Mouse (Mus musculus) forebrain, embryonic 15.5 days (tissue): Measurements from ENCODE around the gene Sun2. TPM values are rescaled to one million over a fixed set of nuclear protein-coding genes. Genes with fewer than 3 reads are reported as not detected.
A peak's percentile ranks its signal among the peaks of the same experiment; 100 is the strongest.

Experiments used
- ATAC-seq: fragments of 200-750 bp; cut with Nextera tagmentation; replicated peaks from 2 replicates; pipeline ENCODE4 v1.8.0; 2017; ENCODE audit warnings: mild to moderate bottlenecking, moderate TSS enrichment, moderate library complexity
- H3K27ac ChIP-seq: fragments of 300-500 bp; sonication (generic); replicated peaks from 2 replicates; pipeline ENCODE4 v1.5.1; 2015; ENCODE audit warnings: mild to moderate bottlenecking, inconsistent platforms
- H3K27me3 ChIP-seq: fragments of 300-500 bp; sonication (generic); 2 replicates; pipeline ENCODE4 v1.6.1; 2015; ENCODE audit warnings: inconsistent platforms
- H3K36me3 ChIP-seq: fragments of 300-500 bp; sonication (generic); 2 replicates; pipeline ENCODE4 v1.6.1; 2015; ENCODE audit warnings: mild to moderate bottlenecking, inconsistent platforms
- H3K4me1 ChIP-seq: fragments of 300-500 bp; sonication (generic); 2 replicates; pipeline ENCODE4 v1.6.1; 2015; ENCODE audit warnings: inconsistent platforms
- H3K4me2 ChIP-seq: fragments of 300-500 bp; sonication (generic); replicated peaks from 2 replicates; pipeline ENCODE4 v1.6.1; 2015; ENCODE audit warnings: mild to moderate bottlenecking, inconsistent platforms
- H3K4me3 ChIP-seq: fragments of 300-500 bp; sonication (generic); 2 replicates; pipeline ENCODE4 v1.5.1; 2015; ENCODE audit warnings: mild to moderate bottlenecking, inconsistent platforms
- H3K9ac ChIP-seq: fragments of 300-500 bp; sonication (generic); replicated peaks from 2 replicates; pipeline ENCODE4 v1.6.1; 2015; ENCODE audit warnings: mild to moderate bottlenecking, inconsistent platforms
- H3K9me3 ChIP-seq: fragments of 300-500 bp; sonication (generic); 2 replicates; pipeline ENCODE4 v1.6.1; 2016; ENCODE audit warnings: inconsistent platforms
- WGBS: fragments of 180-500 bp; shearing (Covaris S2); methylation state at CpG from one replicate; pipeline ENCODE4 v1.1.7; 2015; ENCODE audit warnings: mixed read lengths; 5-methylcytosine and 5-hydroxymethylcytosine counted together
- polyA plus RNA-seq: library from polyadenylated mRNA; unstranded; fragments of >200 nt; fragmentation: Nextera tagmentation; extraction: Ambion mirVana; gene quantifications from 2 replicates; pipeline ENCODE4 v1.2.1, GENCODE M21; 2015

Gene Sun2
- polyA plus RNA-seq = 10.5 and 11.6 TPM in 2 replicates

- ATAC-seq = peak; percentile 95
- WGBS = under 1% methylated on average over 76 of the region's 93 CpGs
- peak within 1 kb of the TSS; percentile 81 for H3K4me3 ChIP-seq
- H3K27ac ChIP-seq = peak within 1 kb of the TSS; percentile 66
- H3K4me2 ChIP-seq = peak within 1 kb of the TSS; percentile 60
- peaks cover 26% of the 10 kb centered on the region for H3K36me3 ChIP-seq
- H3K9me3 ChIP-seq = no peaks in the 10 kb centered on the region
- peak within 1 kb of the TSS; percentile 87 for H3K9ac ChIP-seq
- peaks cover 36% of the 10 kb centered on the region for H3K4me1 ChIP-seq
- H3K27me3 ChIP-seq = no peaks in the 10 kb centered on the region
These were observed at the start of gene Sun2 for GRCm38 (mm10) chr15:79741921-79742705. Sun2 (minus strand) TSS chr15:79742536.

- Histone ChIP-seq H3K36me3 (no peaks in the 10 kb centered on the region), H3K4me3 (no peak overlapping the region), H3K4me1 (peaks cover 3% of the 10 kb centered on the region; the same call in 1 of the 2 replicates), H3K9me3 (no peaks in the 10 kb centered on the region), H3K27ac (no peak overlapping the region), H3K27me3 (no peaks in the 10 kb centered on the region), H3K4me2 (no peak overlapping the region), H3K9ac (no peak overlapping the region)
- no peak for ATAC-seq
- WGBS = 5% methylated on average over 12 of the region's 12 CpGs
These were observed 49.2 kb upstream of the Sun2 start for GRCm38 (mm10) chr15:79791502-79791901.

- H3K27me3 ChIP-seq = no peaks in the 10 kb centered on the region
- no peak overlapping the region for H3K9ac ChIP-seq
- H3K4me2 ChIP-seq = no peak overlapping the region
- H3K4me3 ChIP-seq = no peak overlapping the region
- ATAC-seq = no peak
- H3K36me3 ChIP-seq = no peaks in the 10 kb centered on the region
- 91% methylated on average over 6 of the region's 6 CpGs for WGBS
- H3K27ac ChIP-seq = no peak overlapping the region
- H3K9me3 ChIP-seq = no peaks in the 10 kb centered on the region
- H3K4me1 ChIP-seq = no peaks in the 10 kb centered on the region
These were observed 48.6 kb upstream of the Sun2 start for GRCm38 (mm10) chr15:79790905-79791304.

GRCm38 (mm10) chr15:79790111-79790510 is 47.8 kb upstream of the Sun2 start:
- Histone ChIP-seq H3K27ac (no peak overlapping the region), H3K27me3 (no peaks in the 10 kb centered on the region), H3K4me3 (no peak overlapping the region), H3K4me2 (no peak overlapping the region), H3K9ac (no peak overlapping the region), H3K4me1 (no peaks in the 10 kb centered on the region), H3K9me3 (no peaks in the 10 kb centered on the region), H3K36me3 (no peaks in the 10 kb centered on the region)
- 58% methylated on average over 8 of the region's 8 CpGs for WGBS
- ATAC-seq = no peak

GRCm38 (mm10) chr15:79787815-79788214 is 45.5 kb upstream of the Sun2 start:
- Histone ChIP-seq H3K27ac (no peak overlapping the region), H3K9me3 (no peaks in the 10 kb centered on the region), H3K36me3 (no peaks in the 10 kb centered on the region), H3K9ac (no peak overlapping the region), H3K4me3 (no peak overlapping the region), H3K4me2 (no peak overlapping the region), H3K4me1 (no peaks in the 10 kb centered on the region), H3K27me3 (no peaks in the 10 kb centered on the region)
- WGBS = 51% methylated on average over 8 of the region's 8 CpGs
- ATAC-seq = no peak

- Histone ChIP-seq H3K36me3 (no peaks in the 10 kb centered on the region), H3K27ac (no peak overlapping the region), H3K9ac (no peak overlapping the region), H3K4me1 (no peaks in the 10 kb centered on the region), H3K9me3 (no peaks in the 10 kb centered on the region), H3K4me2 (no peak overlapping the region), H3K27me3 (no peaks in the 10 kb centered on the region), H3K4me3 (no peak overlapping the region)
- 80% methylated on average over 1 of the region's 1 CpGs for WGBS
- no peak for ATAC-seq
These were observed 42.7 kb upstream of the Sun2 start for GRCm38 (mm10) chr15:79785056-79785455.

- H3K4me1 ChIP-seq = peaks cover 20% of the 10 kb centered on the region
- H3K27ac ChIP-seq = no peak within 1 kb of the TSS
- H3K9me3 ChIP-seq = no peaks in the 10 kb centered on the region
- no peak within 1 kb of the TSS for H3K4me3 ChIP-seq
- no peaks in the 10 kb centered on the region for H3K27me3 ChIP-seq
- no peaks in the 10 kb centered on the region for H3K36me3 ChIP-seq
- H3K9ac ChIP-seq = no peak within 1 kb of the TSS
- no peak for ATAC-seq
- no peak within 1 kb of the TSS for H3K4me2 ChIP-seq
These were observed 35.4 kb upstream of the Sun2 start, which contains the start of gene Dnal4 for GRCm38 (mm10) chr15:79777749-79778148. Dnal4 (minus strand) TSS chr15:79777849.

- Histone ChIP-seq H3K4me2 (no peak overlapping the region), H3K9ac (no peak overlapping the region), H3K9me3 (no peaks in the 10 kb centered on the region), H3K27ac (no peak overlapping the region), H3K4me1 (peaks cover 31% of the 10 kb centered on the region), H3K4me3 (no peak overlapping the region), H3K36me3 (no peaks in the 10 kb centered on the region), H3K27me3 (no peaks in the 10 kb centered on the region)
- no peak for ATAC-seq
- WGBS = 75% methylated on average over 7 of the region's 7 CpGs
These were observed 33.3 kb upstream of the Sun2 start for GRCm38 (mm10) chr15:79775662-79776061.

GRCm38 (mm10) chr15:79774117-79775027 is 32.0 kb upstream of the Sun2 start:
- WGBS = under 1% methylated on average over 49 of the region's 50 CpGs
- Histone ChIP-seq H3K4me2 (peak overlapping the region; percentile 73), H3K9ac (peak overlapping the region; percentile 89), H3K27me3 (no peaks in the 10 kb centered on the region), H3K27ac (peak overlapping the region; percentile 67), H3K4me1 (peaks cover 44% of the 10 kb centered on the region), H3K4me3 (peak overlapping the region; percentile 97), H3K9me3 (no peaks in the 10 kb centered on the region), H3K36me3 (no peaks in the 10 kb centered on the region)
- peak; percentile 98 for ATAC-seq

GRCm38 (mm10) chr15:79770629-79771240 is 28.4 kb upstream of the Sun2 start:
- 0 out of 2 replicates have a peak overlapping the region, but pooled peaks have one; percentile 4 for H3K4me2 ChIP-seq
- no peak overlapping the region for H3K9ac ChIP-seq
- WGBS = 48% methylated on average over 21 of the region's 21 CpGs
- no peak for ATAC-seq
- H3K4me3 ChIP-seq = no peak overlapping the region
- no peaks in the 10 kb centered on the region for H3K36me3 ChIP-seq
- no peaks in the 10 kb centered on the region for H3K27me3 ChIP-seq
- peaks cover 79% of the 10 kb centered on the region for H3K4me1 ChIP-seq
- H3K27ac ChIP-seq = no peak overlapping the region
- H3K9me3 ChIP-seq = no peaks in the 10 kb centered on the region

GRCm38 (mm10) chr15:79768302-79768701 is 26.0 kb upstream of the Sun2 start:
- 55% methylated on average over 6 of the region's 6 CpGs for WGBS
- Histone ChIP-seq H3K4me2 (no peak overlapping the region), H3K9ac (no peak overlapping the region), H3K9me3 (no peaks in the 10 kb centered on the region), H3K27ac (no peak overlapping the region), H3K27me3 (no peaks in the 10 kb centered on the region), H3K36me3 (peaks cover 4% of the 10 kb centered on the region; the same call in 1 of the 2 replicates), H3K4me1 (peaks cover 86% of the 10 kb centered on the region), H3K4me3 (no peak overlapping the region)
- no peak for ATAC-seq
